Mouse (Mus musculus) monocyte, adult 5-6 weeks (primary cell): Measurements from ENCODE around the gene Usp12. TPM values are rescaled to one million over a fixed set of nuclear protein-coding genes. Genes with fewer than 3 reads are reported as not detected.

Experiments
- ATAC-seq: fragments of 153-309, 156-312 bp; replicated peaks from 2 replicates; pipeline ENCODE4 v1.8.0; 2017; ENCODE audit warnings: mild to moderate bottlenecking; ENCODE audit not compliant: low TSS enrichment, insufficient number of reproducible peaks, severe bottlenecking, poor library complexity, low FRiP score
- total RNA-seq: library from RNA; stranded (forward); fragments of 200-1000, 200-491, 200-594 nt; gene quantifications from 3 replicates; pipeline ENCODE4 v1.2.3, GENCODE M21; 2017

The Usp12 gene
- total RNA-seq, 1 experiment from 2014 or later = 81.8 TPM

DNA sequence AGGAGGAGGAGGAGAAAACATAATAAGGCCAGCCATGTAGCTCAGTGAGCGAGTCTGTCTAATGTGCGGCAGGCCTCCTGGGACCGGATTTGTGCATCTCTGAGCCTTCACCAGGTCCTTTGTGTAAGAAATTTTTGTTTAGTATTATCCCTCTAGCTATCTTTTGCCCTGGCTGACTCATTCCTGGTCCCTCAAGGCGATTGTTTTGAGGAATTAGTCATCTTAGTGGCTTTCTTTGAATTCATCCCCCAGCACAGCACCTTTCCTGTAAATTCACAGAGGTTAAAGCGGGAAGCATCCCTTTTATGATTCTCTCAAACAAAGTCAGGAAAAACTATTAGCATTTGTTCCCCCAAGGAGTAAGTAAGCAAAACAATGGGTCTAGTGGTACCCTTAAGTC lies 18.1 kb upstream of the Usp12 start:
- no peak for ATAC-seq

DNA sequence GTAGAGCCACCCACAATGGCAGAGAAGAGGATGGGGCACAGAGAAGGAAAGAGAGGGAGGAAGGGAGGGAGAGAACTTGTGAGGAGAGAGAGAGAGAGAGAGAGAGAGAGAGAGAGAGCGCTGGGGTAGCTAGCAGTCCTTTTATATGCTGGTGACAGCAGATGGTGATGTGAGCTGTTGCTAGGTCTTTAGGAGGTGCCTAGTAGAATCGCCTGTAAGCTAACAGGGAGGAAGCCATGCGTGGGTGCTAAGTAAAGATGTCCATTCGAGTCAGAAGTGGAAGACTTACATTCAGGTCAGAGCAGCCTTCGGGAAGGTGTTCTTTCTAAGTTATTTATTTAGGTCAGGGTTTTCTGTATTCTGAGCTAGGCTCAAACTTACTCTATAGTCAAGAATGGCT lies 15.1 kb upstream of the Usp12 start:
- ATAC-seq = no peak

DNA sequence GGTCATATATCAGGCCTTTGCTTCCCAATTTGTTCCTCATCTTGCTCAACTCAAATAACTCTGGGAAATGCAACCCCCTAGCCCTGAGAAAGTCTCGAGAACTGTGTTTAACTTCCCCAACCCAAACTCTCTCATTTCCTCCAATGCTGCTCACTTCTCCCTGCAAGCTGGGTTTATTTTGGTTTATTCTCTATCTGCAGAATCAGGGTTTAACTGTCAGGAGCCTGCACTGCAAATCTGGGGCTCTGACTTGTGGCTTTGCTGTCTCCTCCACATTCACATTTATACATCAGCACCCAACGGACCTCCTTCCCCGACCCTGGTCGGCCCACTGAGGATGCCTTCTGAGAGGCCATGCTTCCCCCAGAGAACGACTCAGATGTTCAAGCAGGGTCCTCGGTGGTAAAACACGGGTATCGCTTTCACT lies 11.2 kb upstream of the Usp12 start:
- ATAC-seq = peak; percentile 67

DNA sequence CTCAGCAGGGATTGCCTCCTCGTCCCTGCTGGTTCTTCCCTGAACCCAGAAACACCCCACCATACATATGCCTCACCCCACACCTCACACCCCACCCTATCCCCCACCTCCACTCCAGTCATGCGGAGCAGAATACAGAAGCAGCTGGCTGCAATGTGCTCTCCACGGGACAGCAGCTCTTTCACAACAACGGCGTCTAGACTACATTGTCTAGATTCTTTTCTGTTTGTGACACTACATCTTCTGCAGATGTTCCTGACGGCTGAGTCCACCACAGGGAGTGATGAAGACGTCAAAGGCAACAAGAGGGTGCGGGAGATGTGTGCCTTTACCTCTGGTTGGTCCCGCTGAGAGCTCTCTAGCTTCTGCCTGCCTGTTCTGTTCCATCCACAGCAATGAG lies 3.2 kb upstream of the Usp12 start:
- ATAC-seq = no peak

DNA sequence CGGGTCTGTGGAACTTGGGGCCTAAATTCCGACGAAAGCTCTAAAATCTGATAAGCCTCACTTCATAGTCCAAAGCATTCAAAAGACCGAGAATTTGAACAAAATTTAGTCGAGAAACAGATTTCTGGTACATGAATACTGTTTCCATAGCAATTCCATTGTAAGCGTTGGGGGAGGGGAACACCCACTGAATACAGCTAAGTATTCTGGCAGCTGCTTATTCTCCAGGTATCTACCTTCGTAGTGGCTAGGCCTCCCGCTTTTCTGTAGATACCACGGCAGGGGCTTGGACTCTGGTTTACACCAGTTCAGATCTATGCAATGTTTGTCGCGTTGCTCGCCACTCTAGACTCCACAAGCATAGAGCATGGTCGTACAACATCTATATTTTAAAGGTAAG lies 922 bp upstream of the Usp12 start:
- no peak for ATAC-seq

DNA sequence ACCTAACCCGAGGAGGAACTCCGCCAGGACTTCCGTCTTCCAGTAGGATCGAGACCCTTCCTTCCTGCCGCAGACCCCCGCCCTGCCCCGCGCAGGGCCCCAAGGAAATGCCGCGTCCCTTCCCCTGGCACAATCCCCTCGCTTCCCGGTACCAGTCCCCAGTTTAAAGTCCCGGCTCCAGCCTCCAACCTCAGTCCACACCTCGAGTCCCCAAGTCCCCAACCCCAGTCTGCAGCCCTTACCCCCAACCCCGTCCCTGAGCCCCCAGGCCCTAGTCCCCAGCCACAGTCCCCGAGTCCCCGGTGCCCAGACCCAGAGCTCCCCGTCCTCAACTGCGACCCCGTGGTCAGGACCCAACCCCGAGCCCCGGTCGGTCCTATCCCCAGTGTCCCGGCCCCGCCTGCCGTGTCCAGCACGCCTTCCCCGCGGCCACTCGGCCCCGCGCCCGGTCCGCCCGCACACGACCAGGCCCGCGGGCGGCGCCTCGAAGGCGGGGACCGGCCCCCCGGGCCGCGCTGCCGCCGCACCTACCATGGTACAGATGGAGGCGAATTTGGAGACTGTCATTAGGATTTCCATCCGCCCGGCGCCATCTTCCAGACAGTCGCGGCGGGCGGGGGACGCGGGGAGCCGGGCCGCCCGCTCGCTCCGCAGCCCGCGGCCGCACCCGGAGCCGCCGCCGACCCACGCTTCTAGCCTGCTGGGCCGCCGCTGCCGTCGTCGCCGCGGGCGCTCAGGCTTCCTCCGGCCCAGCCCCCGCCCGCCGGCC lies 538 bp downstream of the Usp12 start:
- ATAC-seq = 0 out of 2 replicates have a peak, but pooled peaks have one; percentile 11

DNA sequence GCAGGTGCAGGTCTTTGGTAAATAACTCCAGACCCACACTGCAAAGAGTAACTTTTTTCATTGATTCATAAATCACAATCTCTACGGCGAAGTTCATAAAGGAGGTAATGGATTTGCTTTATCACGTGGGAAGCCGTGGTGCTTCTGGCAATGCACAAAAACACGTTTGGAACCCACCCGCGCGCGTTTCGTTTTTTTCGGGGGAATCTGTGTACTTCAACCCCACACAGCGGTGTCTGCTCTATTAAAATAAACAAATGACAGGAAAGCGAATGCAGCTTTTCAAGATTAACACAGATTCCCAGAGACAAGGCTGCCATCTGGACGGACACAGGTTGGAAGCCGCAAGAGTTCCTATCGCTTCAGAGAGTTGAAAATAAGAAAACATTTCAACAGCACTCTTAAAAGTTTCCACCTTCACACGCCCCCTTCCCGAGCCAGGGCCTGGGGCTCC lies 1.1 kb downstream of the Usp12 start:
- no peak for ATAC-seq

DNA sequence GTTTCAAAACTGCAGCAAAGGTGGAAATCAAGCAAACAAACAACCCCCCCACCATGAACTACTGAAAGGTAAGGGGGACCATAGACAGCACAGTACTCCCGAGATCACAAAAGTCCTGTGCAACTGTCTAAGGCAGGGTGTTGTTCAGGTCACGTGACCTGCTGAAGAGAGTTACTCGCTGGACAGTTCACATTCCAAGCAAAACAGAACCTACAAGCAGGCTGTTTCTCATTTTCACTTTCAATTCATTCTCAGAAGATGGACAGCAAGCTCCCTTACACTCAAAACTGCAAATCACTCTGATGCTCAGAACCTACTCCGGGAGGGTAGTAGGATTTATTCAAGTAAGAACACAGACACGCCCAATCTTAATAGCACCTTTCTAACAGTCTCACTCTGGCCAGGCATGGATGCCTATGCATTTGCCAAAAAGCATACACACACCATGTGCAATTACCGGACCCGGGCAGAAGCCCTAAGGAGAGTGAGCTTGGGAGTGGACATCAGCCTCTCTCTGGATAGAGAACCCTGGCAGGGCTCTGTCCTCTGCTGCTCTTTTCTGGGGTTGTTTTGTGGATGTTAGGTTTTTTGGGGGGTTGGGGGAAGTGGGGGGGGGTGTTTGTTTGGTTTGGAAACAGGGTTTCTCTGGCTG lies 2.5 kb downstream of the Usp12 start:
- no peak for ATAC-seq

DNA sequence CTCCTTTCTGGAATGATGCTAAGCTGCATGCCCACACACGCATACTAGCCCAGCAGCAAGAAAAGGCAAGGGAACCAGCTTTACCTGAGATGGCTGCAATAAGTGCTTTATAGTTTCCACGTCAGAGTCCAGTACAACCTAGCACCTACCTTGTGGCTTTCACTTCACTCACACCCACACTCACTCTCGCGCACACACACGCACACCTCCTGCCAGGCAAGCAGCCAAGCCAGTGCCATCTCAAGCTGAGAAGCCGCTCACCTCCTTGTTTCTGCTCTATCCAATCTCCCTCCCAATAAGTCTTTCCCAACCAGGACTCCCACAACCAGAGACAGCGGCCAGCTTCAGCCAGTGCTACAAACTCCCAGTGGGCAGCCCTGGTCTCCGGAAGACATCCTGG lies 3.9 kb downstream of the Usp12 start:
- ATAC-seq = 0 out of 2 replicates have a peak, but pooled peaks have one; percentile 15

DNA sequence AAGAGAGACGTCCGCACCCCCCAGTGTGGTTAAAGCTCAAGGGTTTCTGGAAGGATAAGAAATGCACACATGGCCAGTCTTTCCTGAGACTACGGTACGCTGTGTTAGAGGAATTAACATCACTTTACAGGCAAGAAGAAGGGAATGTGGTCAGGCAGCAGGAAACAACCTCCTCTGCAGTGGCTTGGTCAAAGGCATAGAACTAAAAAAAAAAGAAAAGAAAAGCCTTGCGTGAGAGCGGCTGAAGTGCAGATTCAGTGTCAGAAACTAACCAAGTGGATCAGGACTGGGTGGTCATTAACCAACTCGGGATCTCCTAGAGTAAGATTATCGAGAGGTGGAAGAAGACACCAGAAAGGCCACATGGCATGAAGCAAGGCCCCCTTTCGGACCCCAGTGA lies 5.4 kb downstream of the Usp12 start:
- ATAC-seq = no peak

DNA sequence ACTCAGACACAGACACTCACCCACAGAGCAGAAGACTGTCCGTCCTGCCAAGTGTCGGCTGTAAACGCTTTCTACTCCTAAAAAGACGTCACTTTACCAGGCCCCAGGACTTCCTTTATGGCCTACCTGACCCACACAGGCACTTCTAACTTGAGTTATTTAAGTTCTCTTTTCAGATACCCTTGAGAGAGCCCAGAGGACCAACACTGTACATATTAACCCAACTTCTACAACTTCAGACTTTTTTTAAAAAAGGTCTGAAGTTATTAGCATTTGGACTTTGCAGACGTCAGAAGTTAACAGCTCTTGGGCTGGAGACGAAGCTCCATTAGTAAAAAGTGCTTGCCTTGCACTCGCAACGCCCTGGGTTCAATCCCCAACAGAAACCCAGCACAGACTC lies 8.7 kb downstream of the Usp12 start:
- no peak for ATAC-seq

DNA sequence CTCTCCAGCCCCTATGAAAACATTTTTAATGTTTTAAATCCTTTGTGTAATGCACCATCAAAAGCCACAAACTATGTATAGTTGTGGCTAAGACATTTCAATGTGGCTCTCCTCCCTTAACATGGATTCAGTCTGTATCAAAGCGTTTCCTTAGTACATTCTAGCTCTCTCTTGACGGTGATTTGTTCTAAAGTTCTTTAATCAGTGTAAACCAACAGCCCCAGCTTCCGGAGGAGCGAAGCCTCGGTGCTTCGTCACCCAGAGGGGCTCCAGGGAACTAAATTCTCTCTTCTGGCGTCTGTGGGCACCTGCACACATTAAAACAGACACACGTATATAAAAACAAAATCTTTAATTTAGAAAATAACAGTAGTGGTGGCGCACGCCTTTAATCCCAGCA lies 10.9 kb downstream of the Usp12 start:
- ATAC-seq = no peak

DNA sequence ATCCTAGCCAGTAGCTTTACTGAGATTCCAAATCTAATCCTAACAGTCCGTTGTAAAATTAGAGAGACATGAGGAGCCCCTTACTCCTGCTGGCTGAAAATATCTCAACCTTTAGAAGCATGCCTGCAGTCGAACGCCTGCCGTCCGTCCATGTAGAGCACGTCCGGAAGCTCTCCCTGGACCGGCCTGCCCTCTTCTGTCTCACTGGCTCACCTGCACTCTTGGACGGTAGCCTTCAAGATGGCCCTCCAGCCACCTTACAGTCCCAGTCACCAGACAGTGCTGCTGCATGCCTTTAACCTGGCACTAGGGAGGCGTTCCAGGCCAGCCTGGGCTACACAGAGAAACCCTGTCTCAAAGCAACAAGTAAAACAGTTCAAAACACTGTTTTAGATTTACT lies 11.5 kb downstream of the Usp12 start:
- no peak for ATAC-seq

DNA sequence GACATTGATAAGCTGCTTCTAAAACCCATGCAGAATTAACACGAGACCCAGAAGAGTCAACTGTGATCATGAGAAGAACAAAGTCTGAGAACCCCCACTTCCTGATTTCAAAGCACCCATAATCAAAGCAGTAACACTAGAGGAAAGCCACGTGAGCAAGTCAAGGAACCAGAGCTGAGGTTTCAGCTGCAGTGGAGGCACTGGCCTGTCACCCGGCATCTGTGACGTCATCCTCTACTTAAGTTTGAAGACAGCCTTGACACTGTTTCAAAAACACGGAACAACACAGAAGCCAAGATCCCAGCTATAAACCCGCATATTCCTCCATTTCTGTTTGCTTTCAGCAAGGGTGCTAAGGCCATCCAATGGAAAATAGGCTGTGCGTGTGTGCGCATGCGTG lies 13.1 kb downstream of the Usp12 start:
- peak; percentile 93 for ATAC-seq

DNA sequence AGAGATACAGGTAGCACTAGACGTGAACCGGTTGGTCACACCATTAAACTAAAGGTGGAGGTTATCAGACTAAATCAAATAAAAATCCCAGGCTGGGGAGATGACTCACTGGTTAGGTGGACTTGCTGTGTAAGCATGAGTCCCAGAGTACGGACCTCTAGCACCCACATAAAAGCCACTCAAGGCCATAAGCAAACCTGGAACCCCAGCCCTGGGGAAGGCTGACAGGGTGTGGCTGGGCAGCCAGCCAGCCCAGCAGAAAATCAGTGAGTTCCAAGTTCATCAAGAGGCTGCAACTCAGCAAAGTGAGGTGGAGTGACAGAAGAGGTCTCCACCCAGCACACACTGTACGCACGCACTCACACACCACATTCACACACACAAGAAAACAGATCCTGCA lies 14.9 kb downstream of the Usp12 start:
- ATAC-seq = no peak

DNA sequence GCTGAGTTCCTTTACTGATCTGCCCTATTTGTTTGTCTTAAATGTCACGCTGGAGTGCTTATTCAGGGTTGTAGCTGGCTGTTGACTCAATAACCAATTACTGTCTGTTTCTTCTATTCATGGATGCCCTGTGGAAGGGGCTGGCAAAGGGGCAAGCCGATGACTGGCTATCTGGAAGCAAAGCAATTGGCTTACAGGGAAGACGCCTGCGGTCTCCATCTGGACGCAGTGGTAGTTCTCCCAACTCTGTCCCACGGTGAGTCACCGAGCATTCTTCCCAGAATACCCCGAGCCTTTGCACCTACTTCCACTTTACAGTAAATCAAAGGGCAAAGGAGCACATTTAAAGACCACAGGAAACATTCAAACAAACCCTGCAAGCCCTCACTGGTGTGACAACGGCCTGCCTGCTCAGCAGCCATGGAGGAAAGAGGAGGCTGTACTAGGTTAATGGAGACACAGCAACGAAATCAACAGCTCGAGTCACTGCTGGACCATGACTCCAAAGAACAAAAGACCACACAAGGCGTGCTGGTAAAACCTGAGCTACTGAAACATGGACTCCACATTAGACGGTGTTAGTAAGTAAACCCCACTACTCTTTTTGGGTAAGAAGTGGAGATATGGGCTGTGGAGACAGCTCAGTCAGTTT lies 17.7 kb downstream of the Usp12 start:
- no peak for ATAC-seq

DNA sequence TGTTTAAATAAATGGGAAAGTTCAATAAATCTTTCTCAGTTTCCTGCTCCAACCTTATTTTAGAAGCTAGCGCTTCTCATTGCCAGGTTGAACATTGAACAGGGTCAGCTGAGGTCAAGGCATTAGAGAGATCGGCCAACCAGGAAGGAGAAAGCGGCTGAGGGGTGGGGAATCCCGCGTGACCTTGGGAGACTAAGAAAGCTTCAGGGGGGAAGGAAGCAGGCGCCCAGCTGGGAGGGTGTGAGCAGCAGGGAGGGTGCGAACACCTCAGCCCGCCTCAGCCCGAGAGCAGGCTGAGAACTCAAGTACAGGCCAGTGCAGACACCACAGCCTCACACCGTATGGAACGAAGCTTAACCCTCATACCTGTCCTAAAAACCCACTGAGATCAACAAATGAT lies 22.8 kb downstream of the Usp12 start:
- ATAC-seq = peak; percentile 54; the same call in 1 of the 2 replicates

DNA sequence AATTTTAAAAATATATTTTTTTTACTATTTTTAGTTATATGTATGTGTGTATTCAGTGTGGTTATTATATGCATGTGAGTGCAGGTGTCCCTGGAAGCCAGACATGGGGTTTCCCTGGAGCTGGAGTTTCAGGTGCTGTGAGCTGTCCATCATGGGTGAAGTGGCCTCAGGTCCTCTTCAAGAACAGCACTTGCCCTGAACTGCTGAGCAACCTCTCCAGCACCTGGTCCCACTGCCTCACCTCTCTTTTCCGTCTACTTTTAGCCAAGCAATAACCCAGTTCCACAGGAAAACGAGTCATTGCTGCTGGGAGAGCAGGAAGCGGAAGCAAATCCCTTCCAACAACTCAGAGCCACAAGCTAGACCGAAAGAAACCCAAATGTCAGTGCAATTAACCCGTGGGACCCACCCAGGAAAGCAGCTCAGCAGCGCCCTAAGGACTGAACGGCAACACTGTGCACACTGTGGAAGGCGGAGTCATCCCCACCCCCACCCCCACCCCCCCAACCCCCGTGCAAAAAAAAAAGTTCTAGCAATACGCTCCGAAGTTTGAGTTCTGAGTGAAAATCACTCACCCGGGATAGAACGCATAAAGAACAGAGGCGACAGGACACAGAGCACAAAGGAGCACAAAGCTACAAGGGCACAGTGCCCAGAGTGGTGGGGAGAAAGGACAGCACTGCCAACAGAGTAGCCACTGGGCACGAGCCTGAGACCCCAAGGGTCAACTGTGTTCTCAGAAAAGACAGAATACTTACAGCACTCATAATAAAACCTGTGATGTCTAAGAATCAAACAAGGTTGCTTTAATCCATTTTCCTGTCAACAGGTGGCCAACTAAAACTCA lies 24.6 kb downstream of the Usp12 start:
- no peak for ATAC-seq

DNA sequence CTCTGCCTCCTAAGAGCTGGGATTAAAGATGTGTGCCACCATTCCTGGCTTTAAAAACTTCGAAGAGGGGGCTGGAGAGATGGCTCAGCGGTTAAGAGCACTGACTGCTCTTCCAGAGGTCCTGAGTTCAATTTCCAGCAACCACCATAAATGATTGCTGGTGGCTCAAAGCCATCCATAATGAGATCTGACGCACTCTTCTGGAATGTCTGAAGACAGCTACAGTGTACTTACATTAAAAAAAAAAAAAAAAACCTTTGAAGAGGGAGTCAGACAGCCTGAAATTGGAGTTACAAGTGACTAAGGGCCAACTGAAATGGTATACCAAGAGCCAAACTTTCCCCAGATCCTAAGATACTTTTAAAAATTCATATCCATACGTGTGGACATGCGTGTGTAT lies 29.0 kb downstream of the Usp12 start:
- no peak for ATAC-seq
